Mouse (Mus musculus) MEL (cell line): ENCODE measurements around the gene Sox1. TPM values are rescaled to one million over a fixed set of nuclear protein-coding genes. Genes with fewer than 3 reads are reported as not detected.

Source experiments
- DNase-seq: peaks from one replicate; pipeline ENCODE4 v3.0.0; 2011; ENCODE audit warnings: low read depth, low spot score
- H3K27ac ChIP-seq: 2 replicates; pipeline ENCODE4 v1.5.1; 2012; ENCODE audit warnings: low read depth, mild to moderate bottlenecking, control low read depth, low read length, moderate library complexity; ENCODE audit not compliant: control insufficient read depth
- H3K27me3 ChIP-seq, 2 experiments: fragments of 150-350 bp in 1 of 2; sonication (generic) in 1 of 2; 2 replicates each; pipeline ENCODE4 v1.6.1; 2012; ENCODE audit warnings: low read length in 2 of 2, mild to moderate bottlenecking in 2 of 2, improper control_type of control experiment in 1 of 2, moderate library complexity in 1 of 2; ENCODE audit not compliant: insufficient read depth in 2 of 2, control insufficient read depth in 1 of 2
- H3K36me3 ChIP-seq, 2 experiments: 2 replicates each; pipeline ENCODE4 v1.6.1; 2012 to 2014; ENCODE audit warnings: low read length in 2 of 2, improper control_type of control experiment in 1 of 2, inconsistent platforms in 1 of 2, mild to moderate bottlenecking in 1 of 2; ENCODE audit not compliant: insufficient read depth in 2 of 2, control insufficient read depth in 1 of 2
- H3K4me1 ChIP-seq, 2 experiments: fragments of 150-350 bp in 1 of 2; sonication (generic) in 1 of 2; 2 replicates each; pipeline ENCODE4 v1.6.1; 2012; ENCODE audit warnings: low read length in 2 of 2, improper control_type of control experiment in 1 of 2, mild to moderate bottlenecking in 1 of 2; ENCODE audit not compliant: insufficient read depth in 2 of 2, control insufficient read depth in 1 of 2
- H3K4me3 ChIP-seq, 2 experiments: fragments of 150-350 bp in 1 of 2; sonication (generic) in 1 of 2; 2 replicates each; pipeline ENCODE4 v1.5.1; 2012; ENCODE audit warnings: low read depth in 2 of 2, low read length in 2 of 2, mild to moderate bottlenecking in 2 of 2, moderate library complexity in 2 of 2, control low read depth in 1 of 2, improper control_type of control experiment in 1 of 2; ENCODE audit not compliant: control insufficient read depth in 1 of 2, insufficient read depth in 1 of 2
- H3K79me2 ChIP-seq: 2 replicates; pipeline ENCODE4 v1.6.1; 2012; ENCODE audit warnings: mild to moderate bottlenecking, low read length, moderate library complexity; ENCODE audit not compliant: control insufficient read depth, poor library complexity, insufficient read depth
- H3K9ac ChIP-seq: 2 replicates; pipeline ENCODE4 v1.6.1; 2012; ENCODE audit warnings: low read depth, mild to moderate bottlenecking, control low read depth, low read length, moderate library complexity; ENCODE audit not compliant: control insufficient read depth, poor library complexity, severe bottlenecking
- H3K9me3 ChIP-seq: fragments of 150-350 bp; sonication (generic); replicated peaks from 2 replicates; pipeline ENCODE4 v1.6.1; 2012; ENCODE audit warnings: mild to moderate bottlenecking, low read length, improper control_type of control experiment, moderate library complexity; ENCODE audit not compliant: insufficient read depth
- BHLHE40 ChIP-seq: IDR thresholded peaks from 2 replicates; pipeline ENCODE4 v1.6.1; 2012; ENCODE audit warnings: low read depth, mild to moderate bottlenecking, inconsistent platforms, low read length, improper control_type of control experiment, borderline replicate concordance
- CHD1 ChIP-seq: IDR thresholded peaks from 2 replicates; pipeline ENCODE4 v1.6.1; 2012; ENCODE audit warnings: low read depth, mild to moderate bottlenecking, inconsistent platforms, low read length, improper control_type of control experiment
- CHD2 ChIP-seq: IDR thresholded peaks from 2 replicates; pipeline ENCODE4 v1.6.1; 2011; ENCODE audit warnings: low read length, improper control_type of control experiment
- CTCF ChIP-seq, 3 experiments: IDR thresholded peaks in 2 of 3; conservative IDR thresholded peaks in 1 of 3; 2 replicates each; pipeline ENCODE4 v1.5.1; 2011 to 2012; ENCODE audit warnings: low read length in 3 of 3, low read depth in 2 of 3, mild to moderate bottlenecking in 2 of 3, improper control_type of control experiment in 1 of 3, inconsistent platforms in 1 of 3, mixed read lengths in 1 of 3, moderate library complexity in 1 of 3; ENCODE audit not compliant: control insufficient read depth in 1 of 3, insufficient read depth in 1 of 3, poor library complexity in 1 of 3, severe bottlenecking in 1 of 3
- EP300 ChIP-seq, 2 experiments: IDR thresholded peaks; 2 replicates each; pipeline ENCODE4 v1.6.1; 2011; ENCODE audit warnings: improper control_type of control experiment in 2 of 2, low read length in 2 of 2, low read depth in 1 of 2, mild to moderate bottlenecking in 1 of 2
- ETS1 ChIP-seq: IDR thresholded peaks from 2 replicates; pipeline ENCODE4 v1.6.1; 2012; ENCODE audit warnings: low read depth, mild to moderate bottlenecking, inconsistent platforms, low read length, improper control_type of control experiment, moderate library complexity
- GABPA ChIP-seq: IDR thresholded peaks from 2 replicates; pipeline ENCODE4 v1.6.1; 2012; ENCODE audit warnings: low read depth, mild to moderate bottlenecking, inconsistent platforms, low read length, improper control_type of control experiment, moderate library complexity
- GATA1 ChIP-seq: IDR thresholded peaks from 2 replicates; pipeline ENCODE4 v1.6.1; 2011; ENCODE audit warnings: low read depth, low read length, improper control_type of control experiment
- MAFK ChIP-seq: IDR thresholded peaks from 2 replicates; pipeline ENCODE4 v1.6.1; 2011; ENCODE audit warnings: low read depth, mild to moderate bottlenecking, low read length, improper control_type of control experiment, borderline replicate concordance
- MAX ChIP-seq: IDR thresholded peaks from 2 replicates; pipeline ENCODE4 v1.6.1; 2011; ENCODE audit warnings: low read length, improper control_type of control experiment
- MAZ ChIP-seq: IDR thresholded peaks from 2 replicates; pipeline ENCODE4 v1.6.1; 2012; ENCODE audit warnings: low read depth, mild to moderate bottlenecking, inconsistent platforms, low read length, improper control_type of control experiment
- MEF2A ChIP-seq: IDR thresholded peaks from 2 replicates; pipeline ENCODE4 v1.6.1; 2014; ENCODE audit warnings: low read depth, mild to moderate bottlenecking, inconsistent platforms, low read length, improper control_type of control experiment; ENCODE audit not compliant: poor library complexity, insufficient replicate concordance, severe bottlenecking; ENCODE audit errors: extremely low read depth
- MXI1 ChIP-seq: IDR thresholded peaks from 2 replicates; pipeline ENCODE4 v1.6.1; 2011; ENCODE audit warnings: mild to moderate bottlenecking, low read depth, low read length, improper control_type of control experiment
- MYB ChIP-seq: IDR thresholded peaks from 2 replicates; pipeline ENCODE4 v1.6.1; 2011; ENCODE audit warnings: mild to moderate bottlenecking, low read depth, low read length, improper control_type of control experiment
- NRF1 ChIP-seq: IDR thresholded peaks from 2 replicates; pipeline ENCODE4 v1.6.1; 2014; ENCODE audit warnings: low read depth, mild to moderate bottlenecking, inconsistent platforms, low read length, improper control_type of control experiment, moderate library complexity; ENCODE audit not compliant: poor library complexity, insufficient read depth, severe bottlenecking
- RAD21 ChIP-seq: IDR thresholded peaks from 2 replicates; pipeline ENCODE4 v1.6.1; 2011; ENCODE audit warnings: mild to moderate bottlenecking, low read depth, low read length, improper control_type of control experiment
- RCOR1 ChIP-seq: IDR thresholded peaks from 2 replicates; pipeline ENCODE4 v1.6.1; 2012; ENCODE audit warnings: low read depth, mild to moderate bottlenecking, inconsistent platforms, low read length, improper control_type of control experiment
- TAL1 ChIP-seq: IDR thresholded peaks from 2 replicates; pipeline ENCODE4 v1.6.1; 2012; ENCODE audit warnings: mild to moderate bottlenecking, inconsistent platforms, low read length, moderate library complexity, mixed read lengths
- UBTF ChIP-seq: IDR thresholded peaks from 2 replicates; pipeline ENCODE4 v1.6.1; 2012; ENCODE audit warnings: low read depth, mild to moderate bottlenecking, inconsistent platforms, low read length, improper control_type of control experiment, moderate library complexity, borderline replicate concordance; ENCODE audit not compliant: insufficient read depth
- USF1 ChIP-seq: IDR thresholded peaks from 2 replicates; pipeline ENCODE4 v1.6.1; 2014; ENCODE audit warnings: low read depth, mild to moderate bottlenecking, inconsistent platforms, low read length, improper control_type of control experiment, moderate library complexity
- USF2 ChIP-seq, 2 experiments: IDR thresholded peaks; 2 replicates each; pipeline ENCODE4 v1.6.1; 2011 to 2012; ENCODE audit warnings: improper control_type of control experiment in 2 of 2, low read length in 2 of 2, borderline replicate concordance in 1 of 2, inconsistent platforms in 1 of 2, low read depth in 1 of 2, mild to moderate bottlenecking in 1 of 2; ENCODE audit not compliant: insufficient read depth in 1 of 2
- ZC3H11A ChIP-seq: IDR thresholded peaks from 2 replicates; pipeline ENCODE4 v1.6.1; 2012; ENCODE audit warnings: low read depth, mild to moderate bottlenecking, inconsistent platforms, low read length, improper control_type of control experiment
- ZMIZ1 ChIP-seq: IDR thresholded peaks from 2 replicates; pipeline ENCODE4 v1.6.1; 2012; ENCODE audit warnings: low read depth, mild to moderate bottlenecking, inconsistent platforms, low read length, improper control_type of control experiment, moderate library complexity
- ZNF384 ChIP-seq: IDR thresholded peaks from 2 replicates; pipeline ENCODE4 v1.6.1; 2012; ENCODE audit warnings: low read depth, mild to moderate bottlenecking, inconsistent platforms, low read length, improper control_type of control experiment
- polyA plus RNA-seq, 2 experiments: library from polyadenylated mRNA; stranded (reverse) in 1 of 2; unstranded in 1 of 2; fragments of >175 nt in 1 of 2; fragments of >200 nt in 1 of 2; gene quantifications; 2 replicates each; pipeline versions ENCODE4 v1.2.1 to v1.2.4; 2012; ENCODE audit warnings: low replicate concordance in 2 of 2, low read depth in 1 of 2; ENCODE audit not compliant: insufficient read length in 2 of 2, insufficient read depth in 1 of 2, missing spikeins in 1 of 2
- total RNA-seq: library from RNA; depleted of rRNA; stranded (reverse); fragments of 300-350 nt; gene quantifications from 2 replicates; pipeline ENCODE4 v1.2.3, GENCODE M21; 2012

The Sox1 gene
- total and polyA plus RNA-seq, 3 experiments = not detected

GRCm38 (mm10) chr8:12384996-12385685, 10.0 kb upstream of the Sox1 start:
- TF ChIP-seq USF1 (no peak), MXI1 (no peak), MYB (no peak), MEF2A (no peak), GATA1 (no peak), MAZ (no peak), RAD21 (no peak), USF2 (IDR thresholded peaks at IDR 0.05; ENCODE audit: borderline replicate concordance in 1 of 2, insufficient read depth in 1 of 2, low read depth in 1 of 2, low read length in 2 of 2) (no peak), RCOR1 (no peak), TAL1 (no peak), BHLHE40 (no peak), ZC3H11A (no peak), CHD1 (no peak), CHD2 (no peak), UBTF (no peak), ZMIZ1 (no peak), CTCF (IDR thresholded peaks at IDR 0.05 in 2 of 3, conservative IDR thresholded peaks at IDR 0.05 in 1 of 3; ENCODE audit: control insufficient read depth in 1 of 3, insufficient read depth in 1 of 3, low read depth in 2 of 3, low read length in 3 of 3, poor library complexity in 1 of 3, severe bottlenecking in 1 of 3) (no peak)

DNA sequence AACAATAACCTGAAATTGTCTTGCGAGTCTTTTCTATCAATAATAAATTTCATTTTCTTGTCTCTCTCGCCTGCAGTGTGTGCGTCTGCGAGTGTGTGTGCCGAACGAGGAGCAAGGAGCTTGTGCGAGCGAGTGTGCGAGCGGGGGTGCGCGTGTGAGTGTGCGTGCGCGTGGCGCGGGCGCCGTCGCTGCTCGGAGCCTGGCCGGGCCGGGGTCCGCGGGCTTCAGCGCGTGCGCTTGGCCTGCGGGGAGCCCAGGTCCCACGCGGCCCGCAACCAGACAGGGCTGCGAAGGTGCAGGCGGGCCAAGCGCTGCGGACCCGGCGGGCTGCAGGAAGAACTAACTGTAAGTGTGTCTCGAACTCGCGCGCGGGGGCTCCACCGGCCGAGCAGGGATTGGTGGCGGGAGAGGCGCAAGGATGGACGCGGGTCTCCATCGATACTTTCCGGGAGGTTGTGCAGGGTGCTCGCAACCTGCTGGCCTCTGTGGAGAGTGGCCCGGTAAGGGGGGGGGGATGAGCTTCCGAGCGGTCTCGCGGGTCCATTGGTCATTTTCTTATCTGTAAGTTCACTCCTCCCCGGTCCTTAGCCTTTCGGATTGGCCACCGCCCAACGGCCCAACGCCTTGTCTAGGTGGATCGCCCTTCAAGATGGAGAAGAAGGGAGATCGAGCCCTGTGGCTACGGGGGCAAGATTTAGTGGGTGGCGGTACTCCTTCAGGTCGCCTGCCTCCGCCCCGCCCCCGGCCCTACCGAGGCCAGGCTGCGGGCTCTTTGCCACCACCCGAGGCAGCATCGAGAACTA, 9.2 kb upstream of the Sox1 start:
- H3K9ac ChIP-seq = no peak overlapping the region
- no peaks in the 10 kb centered on the region for H3K4me1 ChIP-seq
- no peak overlapping the region for H3K4me3 ChIP-seq
- no peak for TF ChIP-seq UBTF
- no peak for TF ChIP-seq MAFK
- TF ChIP-seq ZC3H11A = no peak
- TF ChIP-seq MEF2A = no peak
- no peak for TF ChIP-seq MAX
- no peak for TF ChIP-seq GATA1
- no peak for TF ChIP-seq EP300 (IDR thresholded peaks at IDR 0.05; ENCODE audit: low read depth in 1 of 2, low read length in 2 of 2)
- TF ChIP-seq GABPA = no peak
- no peak for TF ChIP-seq NRF1
- no peak for TF ChIP-seq ZNF384
- TF ChIP-seq ETS1 = no peak
- no peak for TF ChIP-seq MXI1
- TF ChIP-seq CHD1 = no peak
- no peaks in the 10 kb centered on the region for H3K79me2 ChIP-seq
- no peaks in the 10 kb centered on the region for H3K36me3 ChIP-seq
- H3K27ac ChIP-seq = no peak overlapping the region
- DNase-seq = no peak
- H3K9me3 ChIP-seq = no peaks in the 10 kb centered on the region
- H3K27me3 ChIP-seq = no peaks in the 10 kb centered on the region

More at GRCm38 (mm10) chr8:12384996-12385685, 10.0 kb upstream of the Sox1 start:
- Histone ChIP-seq H3K79me2 (no peaks in the 10 kb centered on the region), H3K4me1 (no peaks in the 10 kb centered on the region), H3K9me3 (no peaks in the 10 kb centered on the region), H3K36me3 (no peaks in the 10 kb centered on the region), H3K9ac (no peak overlapping the region), H3K27ac (no peak overlapping the region), H3K27me3 (no peaks in the 10 kb centered on the region), H3K4me3 (no peak overlapping the region)
- no peak for DNase-seq
